Mouse (Mus musculus) yolk sac, embryonic 10.5 days (tissue): ENCODE measurements around the gene Zdhhc17.

ENCODE experiments used
- DNase-seq: peaks from one replicate; pipeline ENCODE4 v3.0.0-alpha.2; 2017; ENCODE audit warnings: low spot score

The Zdhhc17 gene

DNA sequence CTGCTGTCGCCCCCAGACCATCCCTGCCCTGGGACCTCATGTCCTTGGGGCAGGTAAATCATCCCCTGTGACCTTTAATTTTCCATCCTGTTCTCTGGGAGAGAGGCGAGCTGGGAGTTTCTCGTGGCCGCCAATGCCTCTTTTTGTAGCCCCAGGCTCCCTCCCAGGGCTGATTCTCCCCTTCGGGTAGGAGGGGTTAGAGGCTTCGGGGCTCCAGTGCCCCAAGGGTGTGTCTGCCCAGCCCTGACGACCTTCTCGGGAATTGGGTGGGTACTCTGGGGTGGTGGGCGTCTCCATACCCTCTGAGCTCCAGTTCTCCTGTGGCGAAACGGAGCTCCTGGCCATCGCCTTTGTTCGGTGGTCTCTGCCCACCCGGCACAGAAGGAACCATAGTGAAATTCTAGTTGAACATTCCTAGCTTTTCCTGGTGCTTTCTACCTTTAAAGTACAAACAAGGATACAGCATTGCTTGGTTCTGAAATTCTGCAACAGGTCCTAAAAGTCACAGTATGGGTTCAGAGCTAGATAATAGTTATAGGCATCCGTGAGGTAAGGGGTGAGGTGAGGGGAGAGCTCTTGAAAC lies 89.5 kb downstream of the Zdhhc17 start:
- no peak for DNase-seq

DNA sequence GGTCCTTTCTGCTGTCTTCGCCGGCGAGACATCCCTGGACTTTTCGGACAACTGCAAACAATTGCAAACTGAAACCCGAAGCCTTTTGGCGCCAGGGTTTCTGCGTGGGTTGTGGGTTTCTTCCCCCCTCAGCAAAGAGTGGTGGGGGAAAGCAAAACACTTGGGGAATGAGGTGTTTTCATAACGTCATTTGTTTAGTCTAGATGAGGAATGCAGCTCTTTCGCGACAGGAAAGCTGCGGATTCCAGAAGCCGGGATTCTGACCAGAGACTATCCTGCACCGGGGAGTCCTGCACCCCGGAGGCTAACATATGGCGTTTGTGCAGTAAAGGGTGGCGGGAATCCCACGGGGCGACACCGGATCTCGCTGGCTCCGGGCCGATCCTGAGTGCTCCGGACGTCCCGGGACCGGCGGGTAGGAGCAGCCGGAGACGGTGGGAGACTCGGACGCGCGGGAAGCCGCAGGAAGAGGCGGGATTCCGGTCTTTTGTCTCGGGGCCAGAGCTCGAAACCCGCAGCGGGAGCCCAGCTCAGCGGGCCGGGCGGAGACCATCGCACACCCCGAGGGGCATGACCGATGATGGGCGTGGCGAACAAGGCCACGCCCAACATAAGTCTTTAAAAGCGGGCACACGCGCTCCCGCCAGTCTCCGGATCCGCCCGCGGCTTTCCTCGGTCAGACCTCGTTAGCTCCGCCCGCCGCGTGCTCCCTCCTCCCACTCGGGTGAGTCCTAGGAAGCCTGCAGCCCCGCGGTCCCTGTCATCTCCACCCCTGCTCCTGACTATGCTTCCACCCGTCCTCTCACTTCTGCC lies 90.2 kb downstream of the Zdhhc17 start, which contains the start of gene Csrp2:
Csrp2 (plus strand) TSS at position 259 of the 813 bp plus-strand sequence.
- peak; percentile 94 for DNase-seq

DNA sequence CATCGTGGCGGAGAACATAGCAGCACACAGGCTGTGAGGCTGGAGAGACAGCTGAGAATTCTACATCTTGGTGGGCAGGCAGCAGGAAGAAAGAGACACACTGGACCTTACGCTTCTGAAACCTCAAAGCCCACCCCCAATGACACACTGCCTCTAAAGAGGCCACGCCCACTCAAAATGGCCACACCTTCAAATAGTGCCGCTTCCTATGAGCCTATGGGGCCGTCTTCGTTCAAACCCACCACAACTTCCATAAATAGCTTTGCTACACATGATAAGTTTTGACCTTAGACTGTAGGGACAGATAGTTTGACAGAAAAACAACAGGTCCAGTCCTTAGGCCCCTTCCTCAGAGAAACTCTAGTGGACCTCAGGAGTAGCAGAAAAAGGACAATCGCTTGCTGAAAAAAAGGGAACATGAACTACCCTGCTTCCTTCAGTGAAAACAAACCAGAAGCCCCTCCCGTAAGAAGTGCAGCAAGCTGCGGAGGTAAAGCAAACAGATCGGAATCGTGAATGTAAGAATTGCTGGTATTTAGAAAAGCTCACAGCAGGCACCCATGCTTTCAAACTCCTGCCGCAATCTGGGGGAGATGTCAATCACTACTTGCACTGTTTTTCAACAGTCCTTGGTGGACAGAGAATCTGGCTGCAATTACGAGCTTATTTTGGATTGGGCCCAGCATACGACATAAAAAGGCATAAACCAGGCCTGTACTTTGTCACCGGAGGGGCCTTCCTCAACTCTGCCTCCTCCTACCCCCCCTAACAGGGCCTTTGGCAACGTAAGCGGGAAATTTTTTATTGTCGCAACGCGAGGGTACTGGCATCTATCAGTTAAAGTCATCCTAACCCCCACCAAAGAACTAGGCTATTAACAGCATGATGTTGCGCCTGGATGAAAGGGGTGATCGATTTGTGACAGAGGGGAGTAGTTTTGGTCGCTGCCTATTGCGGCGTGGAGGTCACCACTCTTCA lies 91.2 kb downstream of the Zdhhc17 start:
- peak; percentile 26 for DNase-seq

DNA sequence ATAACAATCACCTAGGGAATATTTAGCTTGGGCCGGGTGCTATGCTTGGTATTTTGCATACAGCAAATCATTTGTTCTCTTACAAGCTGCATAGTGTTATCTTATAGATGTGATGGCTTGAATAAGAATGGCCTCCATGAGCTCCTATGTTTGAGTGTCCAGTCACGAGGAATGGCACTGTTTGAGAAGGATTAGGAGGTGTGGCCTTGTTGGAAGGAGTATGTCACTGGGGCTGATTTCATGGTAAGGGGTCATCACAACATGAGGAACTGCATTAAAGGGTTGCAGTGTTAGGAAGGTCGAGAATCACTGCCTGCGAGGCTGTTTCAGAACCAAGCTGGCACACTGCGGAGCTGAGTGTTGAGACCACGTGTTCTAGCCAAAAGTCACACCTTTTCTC lies 92.4 kb downstream of the Zdhhc17 start:
- DNase-seq = no peak

DNA sequence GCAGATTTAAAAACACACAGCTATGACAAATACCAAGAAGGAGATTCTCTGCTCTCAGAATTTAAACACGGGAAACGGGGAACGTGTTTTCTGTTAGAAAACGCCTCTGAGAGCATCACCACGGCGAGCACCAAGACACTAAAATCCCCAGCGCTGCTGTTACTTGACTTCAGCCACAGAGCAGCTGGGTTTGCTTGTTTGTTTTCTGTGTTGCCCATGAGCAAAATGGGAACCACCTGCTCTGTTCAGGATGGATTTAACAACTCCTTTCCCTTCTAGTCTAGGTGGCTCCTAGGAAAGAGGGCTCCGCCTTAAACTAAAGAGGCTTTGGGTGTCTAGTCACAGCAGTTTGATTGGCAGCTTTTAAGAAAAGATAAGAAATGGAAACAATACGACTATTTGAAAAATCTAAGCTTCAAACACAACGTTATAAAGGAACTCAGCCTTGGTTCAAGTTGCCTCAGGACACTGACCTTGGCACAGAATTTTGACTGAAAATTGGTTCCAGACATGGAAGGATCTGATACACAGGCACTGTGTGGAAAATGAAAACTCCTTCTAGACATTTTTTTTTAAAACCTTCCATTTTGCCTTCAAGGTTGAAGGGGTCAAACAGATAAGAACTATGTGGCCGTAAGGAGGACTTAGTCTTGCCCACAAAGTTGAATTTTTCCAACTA lies 93.1 kb downstream of the Zdhhc17 start:
- DNase-seq = no peak

DNA sequence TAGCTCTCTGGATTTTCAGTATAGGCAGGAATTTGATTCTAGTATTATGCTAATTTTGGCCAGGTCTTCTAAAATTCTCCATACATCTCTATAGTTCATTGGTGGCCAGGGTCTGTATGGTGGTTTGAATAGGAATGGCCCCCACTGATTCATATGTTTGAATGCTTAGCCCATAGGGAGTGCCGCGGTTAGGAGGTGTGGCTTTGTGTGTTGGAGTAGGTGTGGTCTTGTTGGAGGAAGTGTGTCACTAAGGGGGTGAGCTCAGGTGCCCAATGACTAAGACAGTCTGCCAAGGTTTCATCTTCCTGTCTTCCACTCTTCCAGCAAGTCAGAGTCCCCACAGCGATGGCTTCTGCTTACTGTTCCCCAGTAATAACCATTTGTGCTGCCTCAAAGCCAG lies 106.1 kb downstream of the Zdhhc17 start:
- DNase-seq = no peak

DNA sequence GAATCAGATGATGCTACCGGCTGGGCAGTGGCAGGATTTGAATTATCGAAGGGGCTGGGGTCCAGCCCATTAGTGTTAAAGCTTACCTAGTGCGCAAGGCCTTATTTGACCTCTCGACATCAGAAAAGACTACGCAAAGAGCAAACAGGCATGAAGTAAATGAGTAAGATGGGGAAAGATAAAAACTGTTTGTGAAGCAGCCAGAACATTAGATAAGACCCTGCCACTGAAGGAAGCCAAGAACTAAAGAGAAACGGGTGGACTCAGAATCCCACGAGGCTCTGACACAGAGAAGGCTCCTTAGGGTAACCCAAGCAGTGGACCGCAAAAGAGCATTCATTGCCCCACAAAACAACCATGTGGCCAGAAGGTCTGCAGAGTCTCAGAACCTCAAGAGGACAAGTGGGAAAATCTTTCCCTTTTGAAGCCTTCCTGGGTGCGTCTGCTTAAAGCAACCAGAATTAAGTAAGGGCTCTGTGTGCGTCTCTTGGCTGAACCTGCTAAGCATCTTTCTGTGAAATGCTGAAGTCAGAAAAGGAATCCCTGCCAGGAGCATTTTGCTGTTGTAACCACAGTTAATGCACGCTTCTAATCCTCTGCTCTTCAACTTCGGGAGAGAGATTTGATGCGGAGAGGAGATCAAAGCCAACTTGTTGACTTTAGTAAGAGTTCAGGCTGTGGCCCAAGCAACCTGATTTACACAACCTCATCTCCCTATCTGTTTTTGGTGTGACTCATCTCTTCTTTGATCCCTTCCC lies 110.0 kb downstream of the Zdhhc17 start:
- peak; percentile 23 for DNase-seq
